Mouse (Mus musculus) hindbrain, embryonic 11.5 days (tissue): ENCODE measurements at regions not wholly inside any gene's neighbourhood (a gene's known extent, or its start where the extent isn't known, plus 50 kb on each side); places are given as distances from the start of the nearest gene placed in this dataset.

Source experiments
- ATAC-seq: fragments of 200-750 bp; cut with Nextera tagmentation; 2 replicates; pipeline ENCODE4 v1.8.0; 2017; ENCODE audit warnings: mild to moderate bottlenecking, moderate TSS enrichment, moderate library complexity; ENCODE audit not compliant: low FRiP score
- DNase-seq: peaks from one replicate; pipeline ENCODE4 v3.0.0-alpha.2; 2015; ENCODE audit warnings: low spot score
- H3K27ac ChIP-seq: fragments of 300-500 bp; sonication (generic); 2 replicates; pipeline ENCODE4 v1.5.1; 2014; ENCODE audit warnings: mild to moderate bottlenecking, low read depth, low read length
- H3K27me3 ChIP-seq: fragments of 300-500 bp; sonication (generic); 2 replicates; pipeline ENCODE4 v1.6.1; 2014; ENCODE audit warnings: mild to moderate bottlenecking, low read length, moderate library complexity, mixed read lengths; ENCODE audit not compliant: control insufficient read depth, insufficient read depth
- H3K36me3 ChIP-seq: fragments of 300-500 bp; sonication (generic); 2 replicates; pipeline ENCODE4 v1.6.1; 2014; ENCODE audit warnings: mild to moderate bottlenecking, low read length, moderate library complexity, mixed read lengths; ENCODE audit not compliant: control insufficient read depth, insufficient read depth
- H3K4me1 ChIP-seq: fragments of 300-500 bp; sonication (generic); replicated peaks from 2 replicates; pipeline ENCODE4 v1.6.1; 2014; ENCODE audit warnings: low read length, mixed read lengths; ENCODE audit not compliant: control insufficient read depth, insufficient read depth
- H3K4me2 ChIP-seq: fragments of 300-500 bp; sonication (generic); replicated peaks from 2 replicates; pipeline ENCODE4 v1.6.1; 2014; ENCODE audit warnings: mild to moderate bottlenecking, low read depth, low read length
- H3K4me3 ChIP-seq: fragments of 300-500 bp; sonication (generic); 2 replicates; pipeline ENCODE4 v1.5.1; 2014; ENCODE audit warnings: low read depth, low read length
- H3K9ac ChIP-seq: fragments of 300-500 bp; sonication (generic); 2 replicates; pipeline ENCODE4 v1.6.1; 2014; ENCODE audit warnings: low read depth, low read length
- H3K9me3 ChIP-seq: fragments of 300-500 bp; sonication (generic); 2 replicates; pipeline ENCODE4 v1.6.1; 2016; ENCODE audit warnings: low read length; ENCODE audit not compliant: control insufficient read depth
- WGBS: fragments of 180-500 bp; shearing (Covaris S2); extraction: QIAGEN DNeasy Blood & Tissue Kit; methylation state at CpG from one replicate; pipeline ENCODE4 v1.1.7; 2014; 5-methylcytosine and 5-hydroxymethylcytosine counted together

DNA sequence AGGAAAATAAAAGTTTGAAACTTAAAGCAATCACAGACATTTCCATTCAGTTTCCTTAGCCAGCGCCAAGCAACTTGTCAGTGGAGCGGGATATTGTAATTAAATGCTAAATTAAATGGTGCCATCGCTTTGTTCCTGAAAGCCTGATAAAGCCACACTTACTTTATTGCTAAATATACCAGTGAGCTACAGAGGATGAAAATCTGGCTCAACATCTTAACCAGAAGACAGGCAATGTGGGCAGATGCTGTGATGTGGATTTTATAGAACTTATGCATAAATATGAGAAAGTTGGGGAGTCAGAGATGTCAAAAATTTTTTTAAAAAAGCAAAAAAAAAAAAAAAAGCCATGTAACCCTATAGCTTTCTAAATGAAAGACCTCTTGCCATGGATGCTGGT is 340.8 kb downstream of the Galc start:
- WGBS: 90% methylated on average over 3 of the region's 3 CpGs
- no peaks in the 10 kb centered on the region for H3K9me3 ChIP-seq

DNA sequence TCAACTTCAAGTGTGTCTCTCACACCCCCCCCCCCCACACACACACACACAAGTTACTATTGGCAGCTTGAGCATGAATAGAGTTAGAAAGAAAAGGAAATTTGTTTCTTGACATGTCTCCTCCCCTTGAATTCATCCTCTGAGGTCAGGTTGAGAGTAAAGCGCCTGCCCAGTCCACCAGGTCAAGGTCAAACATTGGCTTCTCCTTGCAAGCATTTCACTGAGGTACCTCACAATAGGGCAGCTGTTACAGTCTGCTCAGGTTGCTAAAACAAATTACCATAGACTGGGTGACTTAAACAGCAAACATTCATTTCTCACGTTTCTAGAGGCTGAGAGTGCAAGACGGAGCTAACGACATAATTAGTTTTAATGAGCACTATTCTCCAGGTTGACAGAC is 344.2 kb downstream of the Galc start:
- Histone ChIP-seq H3K4me3 (no peak overlapping the region), H3K4me1 (no peaks in the 10 kb centered on the region), H3K9me3 (no peaks in the 10 kb centered on the region), H3K27me3 (no peaks in the 10 kb centered on the region), H3K4me2 (no peak overlapping the region), H3K9ac (no peak overlapping the region), H3K36me3 (no peaks in the 10 kb centered on the region), H3K27ac (no peak overlapping the region)
- ATAC-seq (no peak), DNase-seq (no peak)
- WGBS: 81% methylated on average over 4 of the region's 4 CpGs

More for the DNA sequence above, 340.8 kb downstream of the Galc start:
- Histone ChIP-seq H3K4me1 (no peaks in the 10 kb centered on the region), H3K27me3 (no peaks in the 10 kb centered on the region), H3K4me3 (no peak overlapping the region), H3K9ac (no peak overlapping the region), H3K36me3 (no peaks in the 10 kb centered on the region), H3K27ac (no peak overlapping the region), H3K4me2 (no peak overlapping the region)
- ATAC-seq (no peak), DNase-seq (no peak)

DNA sequence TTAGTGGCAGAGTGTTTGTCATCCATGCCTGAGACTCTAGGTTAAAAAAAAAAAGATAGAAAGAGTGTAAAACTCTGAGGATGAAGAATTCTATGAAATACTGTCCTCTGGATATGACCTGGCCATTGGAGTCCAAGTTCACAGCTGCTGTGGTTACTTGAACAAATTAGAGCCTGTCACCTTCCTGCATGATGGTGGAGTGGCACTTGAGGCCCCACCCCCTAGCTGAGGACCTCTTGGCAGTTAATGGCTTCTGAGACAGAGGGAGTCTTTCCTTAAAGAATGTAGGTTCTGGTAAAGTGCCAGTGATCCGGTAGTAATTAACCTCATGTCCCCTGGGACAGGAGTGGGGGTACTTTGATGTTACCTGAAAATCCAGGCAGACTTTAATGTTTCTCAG is 346.5 kb downstream of the Galc start:
- Histone ChIP-seq H3K4me3 (no peak overlapping the region), H3K27me3 (no peaks in the 10 kb centered on the region), H3K9me3 (no peaks in the 10 kb centered on the region), H3K4me2 (no peak overlapping the region), H3K4me1 (no peaks in the 10 kb centered on the region), H3K9ac (no peak overlapping the region), H3K36me3 (no peaks in the 10 kb centered on the region), H3K27ac (no peak overlapping the region)
- no peak for ATAC-seq
- 89% methylated on average over 1 of the region's 1 CpGs for WGBS
- no peak for DNase-seq

DNA sequence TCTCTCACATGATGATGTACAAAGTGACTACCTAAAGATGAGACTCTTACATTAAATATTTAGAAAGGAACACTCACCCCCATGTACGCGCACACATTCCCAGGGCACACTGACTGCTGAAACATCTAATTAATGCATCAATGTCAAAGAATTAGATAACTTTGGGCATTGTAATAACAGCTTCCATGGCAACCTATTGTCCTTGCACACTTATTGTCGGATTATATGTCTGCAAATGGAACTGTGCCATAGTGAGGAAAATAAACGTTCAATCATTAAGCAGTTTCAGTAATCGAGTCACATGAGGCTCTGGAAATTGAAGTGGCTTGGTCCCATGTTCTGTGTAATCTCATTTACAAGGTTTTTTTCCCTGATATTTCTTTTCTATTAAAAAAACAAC is 360.0 kb downstream of the Galc start:
- ATAC-seq: no peak
- Histone ChIP-seq H3K4me1 (no peaks in the 10 kb centered on the region), H3K4me2 (no peak overlapping the region), H3K9me3 (no peaks in the 10 kb centered on the region), H3K27me3 (no peaks in the 10 kb centered on the region), H3K9ac (no peak overlapping the region), H3K27ac (no peak overlapping the region), H3K36me3 (no peaks in the 10 kb centered on the region), H3K4me3 (no peak overlapping the region)
- WGBS: 77% methylated on average over 5 of the region's 5 CpGs
- DNase-seq: no peak

DNA sequence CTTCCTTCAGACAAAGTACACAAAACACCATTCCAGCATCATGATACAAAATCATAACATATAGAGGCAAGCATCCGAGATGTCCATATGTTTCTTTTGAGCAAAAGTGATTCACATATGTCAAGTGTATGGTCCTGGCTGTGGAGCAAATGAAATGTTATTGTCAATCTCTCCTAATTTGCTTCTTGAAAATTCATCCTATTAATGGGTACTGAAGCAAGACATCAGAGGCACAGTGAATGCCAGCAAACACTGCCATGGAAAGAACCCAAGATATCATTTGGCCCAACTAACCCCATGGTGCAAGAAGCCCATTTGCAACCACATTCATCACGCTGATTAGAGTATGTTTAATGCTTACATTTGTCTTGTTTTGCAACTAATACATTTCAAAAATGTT is 361.1 kb downstream of the Galc start:
- Histone ChIP-seq H3K27me3 (no peaks in the 10 kb centered on the region), H3K4me3 (no peak overlapping the region), H3K36me3 (no peaks in the 10 kb centered on the region), H3K9me3 (no peaks in the 10 kb centered on the region), H3K9ac (no peak overlapping the region), H3K4me1 (no peaks in the 10 kb centered on the region), H3K4me2 (no peak overlapping the region), H3K27ac (no peak overlapping the region)
- no peak for ATAC-seq
- WGBS: 93% methylated on average over 2 of the region's 2 CpGs
- DNase-seq: no peak

DNA sequence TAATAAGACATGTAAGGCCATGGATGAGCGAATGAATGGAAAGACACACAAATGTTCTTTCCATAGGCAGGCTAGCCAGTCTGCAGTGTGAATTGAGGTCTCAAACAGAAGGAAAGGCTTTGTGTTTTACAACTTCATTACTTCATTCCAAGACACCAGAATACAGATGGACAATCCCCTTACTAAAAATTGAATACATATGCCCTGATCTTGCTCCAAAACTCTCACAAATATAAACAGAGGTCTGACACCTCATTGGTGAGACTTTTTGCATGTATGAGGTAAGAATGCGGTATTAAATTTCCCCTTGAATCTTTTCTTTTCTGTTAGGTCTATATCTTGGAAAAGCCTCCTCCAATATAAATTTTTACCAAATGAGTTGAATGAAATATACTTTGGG is 363.3 kb downstream of the Galc start:
- H3K4me1 ChIP-seq: no peaks in the 10 kb centered on the region
- H3K9me3 ChIP-seq: no peaks in the 10 kb centered on the region
- DNase-seq (no peak), ATAC-seq (no peak)
- no peak overlapping the region for H3K4me2 ChIP-seq
- no peak overlapping the region for H3K9ac ChIP-seq
- no peak overlapping the region for H3K4me3 ChIP-seq
- H3K27ac ChIP-seq: no peak overlapping the region
- 94% methylated on average over 2 of the region's 2 CpGs for WGBS
- no peaks in the 10 kb centered on the region for H3K36me3 ChIP-seq
- H3K27me3 ChIP-seq: no peaks in the 10 kb centered on the region

DNA sequence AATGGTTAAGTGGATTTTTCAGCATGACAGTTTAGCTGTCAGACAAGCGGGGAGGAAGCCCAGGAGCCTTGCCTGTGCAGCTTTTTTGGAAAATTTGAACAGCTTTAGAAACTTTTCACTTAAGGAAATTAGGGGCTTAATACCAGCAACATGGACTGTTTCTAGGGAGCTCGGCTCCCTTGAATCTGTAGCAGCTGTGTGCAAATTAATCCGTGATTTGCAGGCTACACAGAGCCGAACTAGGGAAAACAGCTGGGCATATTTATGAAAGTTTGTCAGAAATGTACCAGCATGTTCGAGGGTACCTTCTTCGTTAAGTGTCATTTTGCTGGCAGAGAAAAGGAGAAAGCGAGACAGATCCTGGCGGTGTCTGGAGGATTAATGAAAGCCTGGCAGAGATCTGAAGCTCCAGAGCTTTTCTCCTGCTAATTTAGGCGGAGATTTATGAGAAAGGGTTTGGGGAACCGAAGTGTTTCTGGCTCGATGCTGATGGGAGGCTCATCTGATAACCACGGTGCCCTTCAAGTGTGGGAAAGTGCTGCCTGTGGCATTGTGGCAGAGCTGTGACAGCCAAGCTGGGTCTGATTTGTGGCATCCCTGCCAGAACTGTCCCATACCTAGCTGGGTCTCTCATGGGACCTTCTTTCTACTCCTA is 370.3 kb downstream of the Galc start:
- no peaks in the 10 kb centered on the region for H3K4me1 ChIP-seq
- 0 out of 2 replicates have a peak, but pooled peaks have one; percentile 19 for ATAC-seq
- no peak overlapping the region for H3K4me2 ChIP-seq
- WGBS: 33% methylated on average over 12 of the region's 12 CpGs
- H3K36me3 ChIP-seq: no peaks in the 10 kb centered on the region
- H3K27ac ChIP-seq: no peak overlapping the region
- no peak overlapping the region for H3K9ac ChIP-seq
- H3K27me3 ChIP-seq: no peaks in the 10 kb centered on the region
- no peaks in the 10 kb centered on the region for H3K9me3 ChIP-seq
- H3K4me3 ChIP-seq: no peak overlapping the region
- peak; percentile 7 for DNase-seq

DNA sequence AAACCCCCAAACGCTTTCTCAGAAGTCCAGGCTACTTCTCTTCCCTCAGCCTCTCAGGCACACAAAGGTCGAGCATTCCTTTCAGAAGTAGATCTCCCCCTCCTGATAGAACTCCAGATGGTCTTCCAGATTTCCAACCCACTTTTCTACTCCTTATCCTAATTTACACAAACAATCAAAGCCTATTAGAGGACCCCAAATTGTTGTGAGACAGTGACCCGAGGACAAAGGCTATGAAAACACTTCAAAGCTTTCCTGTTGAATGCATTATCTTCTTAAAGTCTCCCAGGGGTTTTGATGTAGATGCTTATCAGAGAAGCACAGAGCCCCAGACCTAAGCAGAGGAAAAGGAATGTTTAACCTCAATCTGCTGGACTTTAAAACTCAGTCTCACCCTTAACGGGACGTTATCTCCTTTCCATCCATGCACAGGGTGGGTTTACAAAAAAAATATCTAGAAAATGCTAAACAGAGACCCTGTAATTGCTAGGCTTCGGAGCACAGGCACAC is 370.9 kb downstream of the Galc start:
- no peaks in the 10 kb centered on the region for H3K4me1 ChIP-seq
- whole genome bisulfite sequencing: 27% methylated on average over 6 of the region's 6 CpGs
- peak; percentile 8 for DNase-seq
- H3K27ac ChIP-seq: no peak overlapping the region
- no peaks in the 10 kb centered on the region for H3K9me3 ChIP-seq
- no peaks in the 10 kb centered on the region for H3K36me3 ChIP-seq
- H3K4me3 ChIP-seq: no peak overlapping the region
- no peak overlapping the region for H3K9ac ChIP-seq
- 0 out of 2 replicates have a peak, but pooled peaks have one; percentile 7 for ATAC-seq
- no peaks in the 10 kb centered on the region for H3K27me3 ChIP-seq
- H3K4me2 ChIP-seq: no peak overlapping the region

DNA sequence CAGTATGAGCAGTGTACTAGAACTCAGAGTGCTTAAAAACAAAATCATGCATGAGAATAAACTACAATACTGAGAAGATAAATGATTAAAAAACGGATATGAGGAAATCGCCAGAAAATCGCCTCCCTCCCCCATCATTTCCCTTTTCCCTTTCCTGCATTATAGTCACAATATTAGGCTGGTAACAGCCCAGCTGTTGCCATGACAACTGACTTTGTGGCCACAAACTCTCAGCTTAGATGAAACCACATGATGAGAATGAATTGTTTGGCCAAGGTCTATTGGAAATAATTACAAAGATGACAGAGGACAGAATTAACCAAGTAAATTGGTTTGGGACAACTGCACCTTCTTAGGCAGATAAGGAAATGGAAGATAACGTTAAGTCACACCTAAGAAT is 376.8 kb downstream of the Galc start:
- no peak for DNase-seq
- no peaks in the 10 kb centered on the region for H3K27me3 ChIP-seq
- H3K4me3 ChIP-seq: no peak overlapping the region
- 73% methylated on average over 4 of the region's 4 CpGs for WGBS
- H3K36me3 ChIP-seq: no peaks in the 10 kb centered on the region
- no peak; the same call in 1 of the 2 replicates for ATAC-seq
- H3K4me2 ChIP-seq: no peak overlapping the region
- no peak overlapping the region for H3K27ac ChIP-seq
- no peak overlapping the region for H3K9ac ChIP-seq
- H3K4me1 ChIP-seq: no peaks in the 10 kb centered on the region
- H3K9me3 ChIP-seq: no peaks in the 10 kb centered on the region
